Mouse (Mus musculus) layer of hippocampus, adult 18-20 months (tissue): ENCODE measurements at regions not wholly inside any gene's neighbourhood (a gene's known extent, or its start where the extent isn't known, plus 50 kb on each side); places are given as distances from the start of the nearest gene placed in this dataset.
A peak's percentile ranks its signal among the peaks of the same experiment; 100 is the strongest.
"Not testable (repeated sequence)": the region's sequence is repeated elsewhere in the genome, so short reads cannot be mapped to it uniquely, and the experiment has no call there.

Source experiments
- DNase-seq, 2 experiments: peaks; one replicate each; pipeline ENCODE4 v3.0.0; 2022; ENCODE audit warnings: low spot score in 2 of 2

DNA sequence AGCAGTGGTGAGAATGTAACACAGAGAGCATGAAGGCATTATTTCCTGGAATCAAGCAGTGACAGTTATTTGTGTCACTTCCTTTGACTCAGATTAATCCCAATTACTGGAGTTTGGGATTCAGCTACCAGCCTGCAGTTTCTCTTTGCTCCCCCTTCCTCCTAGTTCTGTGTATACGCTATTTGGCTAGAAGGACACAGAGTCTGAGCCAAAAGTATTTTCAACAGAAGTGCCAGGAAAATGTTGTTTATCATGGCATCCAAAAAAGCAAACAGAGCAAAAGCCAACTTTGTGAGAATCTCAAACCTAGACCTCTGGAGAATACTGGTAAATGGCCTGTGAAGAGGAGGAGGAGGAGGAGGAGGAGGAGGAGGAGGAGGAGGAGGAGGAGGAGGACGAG is 600.4 kb downstream of the Crisp4 start:
- DNase-seq = no peak

DNA sequence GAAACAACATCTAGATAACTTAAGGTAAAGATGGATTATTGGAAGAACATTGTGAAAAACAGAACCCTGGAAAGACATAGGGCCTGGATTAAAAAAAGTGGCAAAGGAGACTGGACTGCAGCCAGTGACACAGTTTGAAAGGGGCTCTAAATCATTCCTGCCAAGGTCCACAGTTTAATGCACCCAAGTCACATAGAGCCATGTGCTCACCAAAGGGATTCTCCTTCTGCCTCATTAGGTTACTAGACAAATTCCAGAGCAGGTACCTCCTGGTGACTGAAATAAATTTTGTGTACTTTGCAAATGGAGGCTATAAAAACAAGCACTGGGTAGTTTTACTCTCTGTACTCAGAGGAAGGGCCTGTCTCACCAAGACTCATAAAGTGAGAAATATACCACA is 607.5 kb downstream of the Crisp4 start:
- no peak for DNase-seq

DNA sequence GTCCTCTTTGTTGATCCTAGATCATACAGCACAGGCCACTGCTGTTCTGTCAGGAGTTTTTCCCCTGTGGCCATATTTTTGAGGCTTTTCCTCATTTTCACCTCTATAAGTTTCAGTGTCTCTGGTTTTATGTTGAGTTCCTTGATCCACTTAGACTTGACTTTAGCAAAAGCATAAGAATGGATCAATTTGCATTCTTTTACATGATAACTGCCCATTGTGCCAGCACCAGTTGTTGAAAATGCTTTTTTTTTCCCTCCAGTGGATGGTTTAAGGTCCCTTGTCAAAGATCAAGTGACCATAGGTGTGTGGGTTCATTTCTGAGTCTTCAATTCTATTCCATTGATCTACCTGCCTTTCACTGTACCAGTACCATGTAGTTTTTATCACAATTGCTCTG is 614.4 kb downstream of the Crisp4 start:
- DNase-seq = not testable (repeated sequence)

DNA sequence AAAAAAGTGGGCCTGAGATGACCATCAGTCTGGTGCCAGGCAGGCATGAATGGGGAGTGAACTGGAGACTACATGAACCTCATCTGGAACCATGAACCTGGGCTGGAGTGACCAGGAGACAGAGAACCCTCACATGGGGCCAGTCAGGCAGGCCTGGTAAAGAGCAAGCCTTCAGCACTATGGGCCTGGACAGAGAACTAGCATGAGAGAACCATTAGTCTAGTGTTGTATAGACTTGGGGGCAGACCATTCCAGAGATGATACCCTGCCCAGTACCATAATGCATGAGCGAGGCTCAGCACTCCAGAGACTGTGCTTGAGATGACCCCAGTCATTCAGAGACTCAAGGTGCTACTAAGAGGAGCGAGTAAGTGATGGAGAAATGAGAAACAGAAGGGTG is 625.6 kb downstream of the Crisp4 start:
- no peak for DNase-seq

DNA sequence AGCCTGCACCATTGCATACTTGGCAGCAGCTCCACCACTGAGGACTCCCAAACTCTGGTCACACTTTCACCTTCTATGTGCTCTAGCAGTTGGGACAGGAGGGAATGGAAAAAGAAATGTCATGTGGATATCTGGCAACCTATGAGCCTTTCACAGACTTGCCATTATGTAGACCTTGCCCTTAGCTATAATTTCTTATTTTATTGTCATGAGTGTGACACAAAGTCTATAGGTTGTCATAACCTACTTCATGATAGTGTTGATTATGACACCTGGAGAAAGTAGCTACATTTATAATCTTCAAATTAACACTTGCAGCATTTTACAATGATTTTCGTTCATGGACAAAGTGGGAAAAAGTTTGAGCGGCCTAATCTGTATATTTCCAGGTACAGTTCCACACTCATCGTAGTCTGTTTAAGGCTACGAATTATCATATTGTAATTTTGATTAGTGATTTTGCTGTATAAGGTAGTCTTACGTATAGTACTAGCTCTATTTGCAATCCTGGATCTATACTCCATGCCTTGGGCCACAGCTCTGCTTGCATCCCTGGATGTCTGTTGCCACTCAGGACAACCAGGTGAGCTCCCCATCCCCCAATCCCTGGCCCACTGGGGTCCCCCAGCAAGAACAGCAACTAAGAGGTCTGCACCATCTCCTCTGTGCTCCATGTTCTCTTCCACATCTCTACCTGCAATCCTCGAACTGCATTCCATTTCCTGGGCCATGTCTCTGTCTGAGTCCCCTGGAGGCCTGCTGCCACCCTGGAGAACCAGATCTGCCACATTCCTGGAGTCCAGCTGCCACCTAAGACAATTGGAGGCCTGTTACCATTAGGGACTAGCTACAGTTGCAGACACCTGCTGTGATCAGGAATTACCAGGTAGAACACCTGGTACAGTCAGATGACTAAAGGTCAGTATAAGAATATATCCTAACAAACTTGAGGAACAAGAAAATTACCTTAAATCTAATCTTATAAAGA is 639.3 kb downstream of the Crisp4 start:
- DNase-seq = no peak

DNA sequence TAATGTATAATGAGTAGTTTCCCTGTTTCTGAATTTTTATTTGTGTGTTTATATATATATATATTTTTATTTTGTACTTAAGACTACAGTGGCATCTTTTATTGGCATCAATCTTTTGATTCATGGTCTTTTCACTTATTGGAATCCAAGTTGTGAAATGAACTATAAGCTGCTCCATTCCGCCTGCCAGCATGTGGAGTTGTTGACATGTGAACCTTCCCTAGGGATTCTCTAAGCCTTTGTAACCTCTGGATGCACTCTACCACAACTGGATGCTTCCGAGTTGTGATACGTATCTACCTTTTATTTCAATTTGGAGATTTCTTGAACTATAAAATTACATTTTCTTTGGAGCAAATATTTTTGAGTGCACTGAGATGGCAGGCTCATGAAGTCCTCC is 652.1 kb downstream of the Crisp4 start:
- no peak for DNase-seq

DNA sequence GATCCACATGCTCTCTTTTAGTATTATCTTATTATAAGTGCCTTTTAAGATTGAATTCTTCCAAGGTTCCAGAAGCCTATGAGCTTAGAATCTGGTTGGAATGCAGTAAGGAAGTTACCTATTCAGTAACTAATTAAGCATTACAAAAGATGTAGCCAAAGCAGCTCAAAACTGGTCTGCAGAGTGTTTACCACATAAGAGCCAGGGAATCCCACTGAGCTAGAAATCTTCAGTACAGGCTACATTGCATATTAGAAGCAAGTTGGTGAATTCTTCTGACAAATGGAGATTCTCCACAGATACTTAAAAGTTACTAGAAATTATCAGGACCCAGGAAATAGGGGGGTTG is 655.9 kb downstream of the Crisp4 start:
- not testable (repeated sequence) for DNase-seq

DNA sequence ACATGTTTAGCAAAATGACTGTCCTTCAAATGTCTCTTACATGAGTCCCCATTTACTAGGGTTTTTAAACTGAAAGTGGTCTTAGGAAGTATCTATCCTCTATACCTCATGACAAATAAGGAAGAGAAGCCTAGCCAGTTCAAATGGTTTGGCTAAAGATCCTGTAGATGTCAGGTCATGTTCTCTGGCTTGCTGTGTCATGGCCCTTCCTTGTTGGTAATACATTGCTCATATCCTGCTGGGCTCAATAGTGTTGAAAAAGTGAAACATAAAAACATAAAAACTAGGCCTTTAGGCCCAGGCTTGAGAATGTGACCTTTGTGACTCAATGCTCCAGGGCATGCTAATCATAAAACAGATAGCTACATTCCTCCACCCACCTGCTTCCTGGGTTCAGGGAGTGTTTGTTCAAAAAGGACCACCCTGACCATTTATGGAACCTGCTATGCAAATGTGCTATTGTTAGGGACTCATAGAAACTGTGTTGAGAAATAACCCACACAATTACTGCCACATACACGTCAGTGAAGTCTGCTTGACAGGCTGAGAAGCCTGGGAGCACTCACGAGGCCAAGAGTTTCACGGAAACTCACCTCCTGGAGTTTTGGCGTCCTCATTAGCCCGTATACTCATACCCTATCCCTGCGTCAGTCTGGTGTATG is 656.4 kb downstream of the Crisp4 start:
- DNase-seq = not testable (repeated sequence)

DNA sequence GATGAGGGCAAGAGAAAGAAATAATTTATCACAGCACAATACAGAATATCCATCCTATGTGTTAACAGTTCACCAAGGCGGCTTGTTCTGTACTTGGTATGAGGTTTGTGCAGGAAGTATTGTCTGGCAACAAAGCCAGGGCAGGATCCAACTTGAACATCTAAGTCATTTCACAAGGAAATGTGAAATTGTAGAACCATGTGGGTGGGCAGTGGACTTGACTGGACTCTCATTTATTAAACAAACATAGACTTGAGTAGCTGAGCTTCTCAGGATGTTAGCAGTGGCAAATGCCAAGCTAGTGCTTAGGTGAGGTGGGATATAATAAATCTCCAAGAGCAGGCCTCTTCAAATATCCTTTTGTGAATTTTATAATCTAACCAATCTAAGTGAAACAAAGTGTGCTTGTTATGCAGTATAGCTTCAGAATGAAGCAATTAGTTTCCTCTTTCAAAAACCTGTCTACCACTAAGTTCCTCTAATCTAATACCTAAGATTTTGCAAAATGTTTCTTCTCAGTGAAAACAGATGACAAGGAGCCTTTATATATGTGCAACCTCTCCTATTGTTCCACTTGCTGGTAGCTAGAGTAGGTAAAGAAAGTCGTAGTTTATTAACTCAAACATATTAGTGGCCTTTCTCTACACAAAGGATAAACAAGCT is 694.4 kb downstream of the Crisp4 start:
- no peak for DNase-seq

DNA sequence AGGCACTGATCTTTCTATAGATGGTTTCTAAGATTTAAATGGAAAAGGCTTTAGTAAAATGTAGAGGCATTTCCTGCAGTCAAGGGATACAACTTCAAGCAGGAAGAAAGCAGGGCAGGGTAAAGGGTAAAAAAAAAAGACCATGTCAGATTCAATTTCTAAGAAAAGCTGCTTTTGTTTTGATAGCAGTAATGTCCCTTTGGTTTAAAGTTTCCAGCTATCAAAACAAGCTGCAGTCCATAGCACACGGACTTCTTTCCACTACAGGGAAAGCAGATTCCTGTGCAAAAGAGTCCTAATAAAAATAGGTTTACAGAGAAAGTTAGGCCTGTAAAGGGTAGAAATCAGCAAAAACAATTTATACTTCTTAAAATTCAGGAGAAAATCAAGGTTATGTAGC is 695.0 kb downstream of the Crisp4 start:
- no peak for DNase-seq

DNA sequence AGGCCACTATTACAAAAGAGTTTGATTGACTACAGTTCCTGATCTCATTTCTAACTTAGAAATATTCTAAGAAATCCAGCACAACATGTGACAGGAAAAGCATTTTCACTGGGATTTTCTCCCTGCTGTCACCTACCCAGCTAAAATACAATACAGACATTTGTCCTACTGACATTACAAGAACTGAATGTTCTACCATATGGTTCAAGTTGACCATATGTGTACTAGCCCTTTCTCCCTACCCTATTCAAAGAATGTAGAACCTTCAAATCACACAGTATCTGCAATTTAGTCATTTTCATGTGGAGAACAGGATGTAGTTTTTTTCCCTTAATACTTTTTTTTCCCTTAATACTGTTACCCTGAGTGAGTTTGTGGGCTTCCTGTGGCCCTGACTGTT is 695.4 kb downstream of the Crisp4 start:
- no peak for DNase-seq

DNA sequence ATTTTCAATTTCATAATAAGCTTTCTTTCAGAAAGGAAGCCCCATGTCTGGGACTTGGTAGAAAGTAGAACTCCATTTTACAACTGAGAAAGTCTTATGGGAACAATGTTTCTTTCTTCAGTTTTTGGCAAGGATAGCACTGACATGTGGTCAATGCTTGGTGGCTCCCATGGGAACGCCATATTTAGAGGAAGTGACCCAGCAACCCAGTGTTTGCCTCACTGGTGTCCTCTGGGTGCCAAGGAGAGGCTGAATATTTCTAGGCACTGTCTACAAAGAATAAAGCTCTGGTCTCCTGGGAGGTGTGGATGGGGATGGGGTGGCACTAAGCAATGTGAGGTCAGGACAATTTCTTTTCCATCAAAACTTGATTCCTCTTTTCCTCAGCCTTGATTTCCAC is 696.4 kb downstream of the Crisp4 start:
- no peak for DNase-seq

DNA sequence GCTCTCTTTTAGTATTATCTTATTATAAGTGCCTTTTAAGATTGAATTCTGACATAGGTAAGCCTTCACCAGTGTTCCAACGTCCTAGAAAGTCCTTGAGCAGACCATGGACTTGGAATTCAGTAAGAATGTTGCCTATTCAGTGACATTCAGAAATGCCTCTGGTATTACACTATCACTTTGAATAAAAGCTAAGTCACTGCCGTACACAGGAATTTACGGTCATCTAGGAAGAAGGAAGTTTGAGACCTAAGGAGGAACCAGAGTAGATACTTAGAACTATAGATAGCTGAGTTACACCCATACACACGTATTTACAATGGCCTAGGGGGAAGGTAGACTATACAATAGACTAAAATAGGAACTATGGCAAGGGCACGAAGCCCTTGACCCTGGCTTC is 711.6 kb downstream of the Crisp4 start:
- not testable (repeated sequence) for DNase-seq

DNA sequence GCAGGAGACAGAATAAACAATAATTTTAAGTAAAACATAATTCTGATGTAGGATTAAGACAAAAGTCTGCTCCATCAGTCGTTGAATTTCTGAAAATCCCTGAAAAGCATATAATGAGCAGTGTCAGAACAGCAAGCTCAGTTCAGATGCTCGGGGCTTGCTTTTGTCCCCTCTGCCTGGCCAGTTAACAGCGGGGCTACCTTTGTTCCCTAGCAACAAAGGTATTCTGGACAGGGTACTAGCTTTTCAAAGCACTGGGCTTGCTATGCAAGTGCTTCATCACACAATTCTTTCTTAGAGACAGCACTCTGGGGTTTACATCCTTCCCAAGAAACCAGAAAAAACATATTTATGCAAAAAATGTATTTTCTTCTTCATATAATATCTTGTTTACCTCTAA is 729.7 kb downstream of the Crisp4 start:
- DNase-seq = no peak

DNA sequence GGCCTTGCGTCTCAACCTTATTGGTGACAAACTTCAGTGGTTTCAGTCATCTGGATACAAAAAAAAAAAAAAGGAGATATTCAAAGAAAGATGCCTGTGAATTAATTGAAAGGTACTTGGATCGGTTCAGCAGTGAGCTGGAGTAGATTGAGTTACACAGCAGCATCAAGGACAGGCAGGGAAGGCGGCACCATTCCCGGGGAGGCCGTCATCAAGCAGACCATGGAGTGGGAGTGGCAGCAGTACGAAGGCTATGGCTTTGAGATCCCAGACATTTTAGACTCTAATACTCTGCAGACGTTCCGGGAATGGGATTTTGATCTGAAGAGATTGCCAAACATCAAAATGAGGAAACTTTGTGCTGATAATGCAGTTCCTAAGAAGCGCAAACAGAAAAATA is 750.8 kb downstream of the Crisp4 start:
- DNase-seq = no peak

DNA sequence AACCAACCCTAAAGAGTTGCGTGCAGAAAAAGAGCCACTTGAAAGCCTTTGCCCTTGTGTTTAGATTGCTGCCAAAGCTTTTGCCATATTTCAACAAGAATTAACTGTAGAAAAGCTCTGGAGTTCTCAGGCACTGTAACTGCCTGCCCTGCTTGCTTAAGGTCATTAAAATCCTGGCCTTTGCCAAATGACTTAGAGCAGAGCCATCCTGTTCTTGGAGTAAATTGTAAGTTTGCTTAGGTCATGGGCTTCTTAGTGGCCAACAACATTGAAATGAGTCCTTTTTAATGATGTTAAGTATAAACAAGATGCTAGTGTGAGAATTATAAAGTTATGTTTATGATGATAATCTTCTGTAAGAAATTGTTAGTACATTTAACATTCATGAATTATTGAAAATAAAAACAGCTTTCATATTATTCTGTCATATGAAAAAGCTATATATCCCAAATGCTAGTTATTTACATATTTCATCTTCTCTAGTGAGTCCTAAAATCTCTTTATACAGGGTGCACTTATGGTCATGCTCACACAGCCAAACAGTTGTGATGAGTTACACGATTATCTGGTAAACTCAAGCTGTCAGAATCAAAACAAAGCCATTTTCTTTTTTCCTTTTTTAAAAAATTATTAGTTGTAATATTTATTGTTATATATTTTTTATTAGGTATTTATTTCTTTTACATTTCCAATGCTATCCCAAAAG is 753.4 kb downstream of the Crisp4 start:
- no peak for DNase-seq

DNA sequence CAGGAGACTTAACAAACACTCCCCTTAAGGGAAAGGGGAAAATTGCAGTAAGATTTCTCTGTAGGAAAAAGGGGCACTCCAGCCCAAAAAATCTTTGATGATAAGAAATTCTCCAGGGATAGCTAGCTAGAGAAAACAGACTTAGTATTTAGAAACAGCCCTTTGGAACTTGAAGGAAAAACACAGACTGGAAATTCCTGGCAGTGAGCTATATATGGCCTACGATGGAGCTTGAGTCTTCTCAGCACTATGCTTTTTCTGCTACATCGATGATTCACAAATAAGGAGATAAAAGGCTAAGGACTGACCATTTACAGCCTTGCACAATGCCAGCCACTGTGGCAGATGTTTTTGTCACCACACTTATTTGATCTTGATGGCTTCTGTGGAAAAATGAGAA is 768.1 kb downstream of the Crisp4 start:
- DNase-seq = no peak

DNA sequence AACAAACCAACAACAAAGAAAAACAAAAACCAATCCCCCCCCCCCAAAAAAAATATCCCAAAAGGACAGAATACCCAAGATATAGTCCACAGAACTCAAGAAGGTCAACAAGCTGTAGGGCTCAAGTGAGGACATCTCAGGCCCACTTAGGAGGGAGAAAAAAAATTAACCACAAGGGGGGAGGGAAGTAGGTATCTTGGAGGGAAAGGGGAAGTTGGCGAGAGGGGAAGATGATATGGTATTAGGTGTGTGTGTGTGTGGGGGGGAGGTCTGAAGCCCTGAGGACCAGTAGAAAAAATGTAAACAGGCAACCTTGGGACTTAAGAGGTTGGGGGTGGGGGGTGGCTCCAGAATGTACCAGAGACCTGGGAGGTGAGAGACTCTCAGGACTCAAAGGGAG is 797.4 kb downstream of the Crisp4 start:
- DNase-seq = no peak

DNA sequence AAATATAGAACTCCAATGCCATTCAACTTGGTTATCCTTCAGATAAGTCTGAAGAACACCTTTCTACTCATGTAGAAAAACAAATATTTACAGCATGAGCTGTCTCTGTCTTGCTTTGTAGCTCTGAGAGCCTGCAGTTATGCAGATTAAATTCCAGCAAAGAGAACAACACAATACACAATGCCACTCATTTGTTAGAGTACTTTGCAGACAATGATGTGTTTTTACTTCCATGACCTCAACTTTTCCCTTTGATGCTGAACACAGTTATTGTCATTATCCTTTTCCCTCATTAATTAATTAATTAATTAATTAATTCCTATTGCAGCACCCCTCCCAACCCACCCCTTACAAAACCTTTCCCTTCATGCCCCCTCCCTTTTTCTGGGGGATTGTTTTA is 807.9 kb downstream of the Crisp4 start:
- peak in 1 of 2 experiments; percentile 2 for DNase-seq

DNA sequence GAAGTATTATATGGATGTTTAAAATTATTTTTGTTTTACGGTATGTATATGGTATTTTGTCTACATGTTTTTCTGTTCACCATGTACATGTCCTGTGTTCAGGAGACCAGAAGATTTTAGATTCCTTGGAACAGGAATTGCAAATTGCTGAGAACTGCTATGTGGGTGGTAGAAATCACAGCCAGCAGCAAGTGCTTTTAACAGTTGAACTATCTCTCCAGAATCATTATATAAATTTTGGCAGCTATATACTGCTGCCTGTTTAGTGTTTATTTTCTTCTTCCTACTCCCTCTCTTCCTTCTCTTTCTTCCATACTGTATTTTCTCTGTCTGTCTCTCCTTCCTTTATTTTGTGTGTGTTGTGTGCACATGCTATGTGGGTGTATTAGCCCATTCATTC is 834.3 kb downstream of the Crisp4 start:
- DNase-seq = not testable (repeated sequence)

DNA sequence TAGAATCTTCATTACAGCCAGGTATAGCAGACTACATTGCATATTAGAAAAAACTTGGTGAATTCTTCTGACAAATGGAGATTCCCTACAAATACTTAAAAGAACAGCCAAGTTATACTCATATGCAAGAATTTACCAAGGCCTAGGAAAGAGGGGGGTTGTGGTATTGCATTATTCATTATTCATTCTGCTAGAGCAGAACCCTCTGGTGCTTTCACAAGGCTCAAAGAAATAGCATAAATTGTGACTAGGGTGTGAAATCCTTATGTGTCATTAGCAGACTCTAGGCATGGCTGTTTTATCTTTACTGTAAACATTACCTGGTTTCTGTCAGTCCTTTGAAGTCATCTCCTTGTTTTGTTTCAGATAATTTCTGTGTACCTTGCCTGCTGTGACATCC is 835.8 kb downstream of the Crisp4 start:
- DNase-seq = not testable (repeated sequence)
